Mouse (Mus musculus): ENCODE data around the gene Ppil6.

The Ppil6 gene

GRCm38 (mm10) chr10:41489708-41490517 is at the start of gene Ppil6, which contains the start of gene Smpd2:
Ppil6 (plus strand) TSS chr10:41490439.
Smpd2 (minus strand) TSS chr10:41490369.
- peak; percentile 70 for DNase-seq (ENCODE audit: low read depth, low spot score)

- DNase-seq (ENCODE audit: low read depth, low spot score), result no peak
These were observed 42.0 kb upstream of the Ppil6 start for GRCm38 (mm10) chr10:41448216-41448615.

GRCm38 (mm10) chr10:41449684-41450083 is 40.6 kb upstream of the Ppil6 start:
- DNase-seq (ENCODE audit: low read depth, low spot score), result peak; percentile 43

- DNase-seq (ENCODE audit: low read depth, low spot score), result peak; percentile 91
These were observed 40.0 kb upstream of the Ppil6 start, which contains the start of gene Zbtb24 for GRCm38 (mm10) chr10:41450137-41450670. Zbtb24 (plus strand) TSS chr10:41450383.

- DNase-seq (ENCODE audit: low read depth, low spot score), result no peak
These were observed 39.3 kb upstream of the Ppil6 start for GRCm38 (mm10) chr10:41450780-41451522.

GRCm38 (mm10) chr10:41451656-41452055 is 38.6 kb upstream of the Ppil6 start:
- DNase-seq (ENCODE audit: low read depth, low spot score), result no peak

GRCm38 (mm10) chr10:41452791-41453190 is 37.4 kb upstream of the Ppil6 start:
- no peak for DNase-seq (ENCODE audit: low read depth, low spot score)

GRCm38 (mm10) chr10:41459990-41460389 is 30.2 kb upstream of the Ppil6 start:
- no peak for DNase-seq (ENCODE audit: low read depth, low spot score)

GRCm38 (mm10) chr10:41460501-41460900 is 29.7 kb upstream of the Ppil6 start:
- DNase-seq (ENCODE audit: low read depth, low spot score), result no peak

- no peak for DNase-seq (ENCODE audit: low read depth, low spot score)
These were observed 29.0 kb upstream of the Ppil6 start for GRCm38 (mm10) chr10:41461057-41461722.

GRCm38 (mm10) chr10:41464401-41464955 is 25.8 kb upstream of the Ppil6 start:
- DNase-seq (ENCODE audit: low read depth, low spot score), result no peak

GRCm38 (mm10) chr10:41467325-41467724 is 22.9 kb upstream of the Ppil6 start:
- no peak for DNase-seq (ENCODE audit: low read depth, low spot score)

- no peak for DNase-seq (ENCODE audit: low read depth, low spot score)
These were observed 19.5 kb upstream of the Ppil6 start for GRCm38 (mm10) chr10:41470693-41471092.

GRCm38 (mm10) chr10:41472534-41472933 is 17.7 kb upstream of the Ppil6 start:
- no peak for DNase-seq (ENCODE audit: low read depth, low spot score)

- DNase-seq (ENCODE audit: low read depth, low spot score), result no peak
These were observed 17.2 kb upstream of the Ppil6 start for GRCm38 (mm10) chr10:41472962-41473481.

- no peak for DNase-seq (ENCODE audit: low read depth, low spot score)
These were observed 16.3 kb upstream of the Ppil6 start for GRCm38 (mm10) chr10:41473782-41474468.

- DNase-seq (ENCODE audit: low read depth, low spot score), result no peak
These were observed 15.3 kb upstream of the Ppil6 start for GRCm38 (mm10) chr10:41474981-41475391.

GRCm38 (mm10) chr10:41476171-41477017 is 13.8 kb upstream of the Ppil6 start, which contains the start of gene Mical1:
Mical1 (plus strand) TSS chr10:41476314.
- no peak for DNase-seq (ENCODE audit: low read depth, low spot score)

GRCm38 (mm10) chr10:41477018-41477277 is 13.3 kb upstream of the Ppil6 start:
- no peak for DNase-seq (ENCODE audit: low read depth, low spot score)

Measured in telencephalon, adult 2 months (tissue).